Mouse (Mus musculus): ENCODE results near the gene Rhox3a.
"Not testable (repeated sequence)": the region's sequence is repeated elsewhere in the genome, so short reads cannot be mapped to it uniquely, and the experiment has no call there.

The Rhox3a gene

DNA sequence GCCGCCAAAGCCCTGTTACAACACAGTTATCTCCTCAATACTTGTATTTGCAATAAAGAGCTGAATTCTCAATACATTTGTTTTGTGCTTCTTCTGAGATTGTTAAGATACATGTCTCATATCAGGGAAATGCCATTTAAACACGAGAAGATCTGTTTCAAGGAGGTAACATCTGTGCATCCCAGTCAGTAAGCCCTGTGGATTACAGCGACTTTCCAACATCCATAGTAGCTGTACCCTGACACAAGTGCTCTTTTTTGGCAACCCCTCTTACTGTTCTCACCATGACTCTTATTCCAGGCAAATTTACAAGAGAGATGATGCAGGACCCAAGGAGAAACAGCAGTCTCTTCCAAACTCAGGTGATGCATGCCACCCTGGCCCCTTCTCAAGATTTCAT lies at the start of gene Rhox3a:
Rhox3a (plus strand) TSS at position 301 of the 400 bp plus-strand sequence.
- DNase-seq (ENCODE audit: low read depth), result not testable (repeated sequence)

DNA sequence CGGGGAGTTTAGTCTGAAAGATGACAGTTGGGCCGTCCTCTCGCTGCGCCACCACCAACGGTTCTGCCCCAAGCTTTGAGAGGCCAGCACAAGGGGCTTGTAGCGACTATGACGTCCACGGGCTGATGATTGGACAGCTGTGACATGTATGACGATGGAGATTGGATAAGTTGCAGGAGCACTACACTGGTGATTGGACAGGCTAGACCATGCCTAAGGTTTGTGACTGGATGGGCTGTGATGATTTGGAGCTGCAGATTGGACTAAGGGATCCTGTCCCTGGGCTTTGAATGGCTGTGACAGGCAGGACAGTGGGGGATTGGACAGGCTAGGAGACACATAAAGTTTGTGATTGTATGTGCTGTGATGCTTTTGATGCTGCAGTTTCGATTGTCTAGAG lies 38.8 kb upstream of the Rhox3a start, which contains the start of gene Gm9:
Gm9 (minus strand) TSS at position 101 of the 400 bp plus-strand sequence.
- no peak for DNase-seq (ENCODE audit: low read depth)

DNA sequence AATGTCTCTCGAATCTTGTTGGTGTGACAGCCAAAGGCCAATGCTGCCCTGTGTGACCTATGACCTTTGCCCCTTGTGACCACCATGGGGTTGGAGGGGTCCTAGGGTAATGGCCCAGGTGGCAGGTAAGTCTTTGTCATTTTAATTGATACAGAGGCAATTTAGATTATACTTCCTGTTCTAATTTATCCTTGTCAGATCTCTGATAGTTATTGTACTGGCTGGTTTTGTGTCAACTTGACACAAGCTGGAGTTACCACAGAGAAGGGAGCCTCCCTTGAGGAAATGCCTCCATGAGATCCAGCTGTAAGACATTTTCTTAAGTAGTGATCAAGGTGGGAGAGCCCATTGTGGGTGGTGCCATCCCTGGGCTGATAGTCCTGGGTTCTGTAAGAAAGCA lies 27.6 kb upstream of the Rhox3a start, which contains the start of gene Rhox1:
Rhox1 (minus strand) TSS at position 101 of the 400 bp plus-strand sequence.
- DNase-seq (ENCODE audit: low read depth), result not testable (repeated sequence)

DNA sequence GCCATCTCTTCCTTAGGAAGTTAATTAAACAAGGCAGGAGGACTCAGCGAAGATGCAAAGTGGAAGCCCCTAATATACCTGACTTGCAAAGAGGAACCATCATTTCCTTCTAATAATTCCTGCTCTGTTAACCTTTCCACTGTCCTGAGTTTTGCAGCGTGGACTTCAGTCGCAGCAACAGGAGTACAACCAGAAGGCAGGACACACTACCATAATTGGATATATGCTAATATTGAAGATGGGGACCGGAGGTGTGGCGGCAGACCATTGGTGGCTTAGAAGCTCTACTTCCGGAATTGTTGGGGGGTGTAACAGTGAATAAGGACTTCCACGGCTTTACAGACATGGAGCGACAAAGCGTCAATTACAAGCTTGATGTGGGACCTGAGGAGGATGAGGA lies 5.0 kb upstream of the Rhox3a start, which contains the start of gene Rhox2a:
Rhox2a (plus strand) TSS at position 301 of the 400 bp plus-strand sequence.
- DNase-seq (ENCODE audit: low read depth), result not testable (repeated sequence)

DNA sequence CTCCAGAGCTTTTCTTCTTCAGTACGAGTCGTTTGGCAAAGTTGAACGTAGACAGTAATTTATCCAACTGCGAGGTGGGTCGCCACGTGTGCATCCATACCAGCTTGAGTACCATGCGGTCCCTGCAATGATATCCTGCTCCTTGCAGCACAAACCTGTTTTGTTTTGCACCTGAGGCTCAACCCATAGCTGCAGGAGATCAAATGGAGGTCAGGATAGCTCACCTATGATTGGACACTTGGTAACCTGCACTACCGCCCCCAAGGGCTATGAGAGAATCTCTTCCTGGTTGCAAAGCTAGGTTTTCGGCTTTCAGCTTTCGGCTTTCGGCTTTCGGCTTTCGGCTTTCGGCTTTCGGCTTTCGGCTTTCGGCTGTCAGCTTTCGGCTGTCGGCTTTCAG lies 15.3 kb downstream of the Rhox3a start, which contains the start of gene Rhox4a:
Rhox4a (plus strand) TSS at position 301 of the 400 bp plus-strand sequence.
- not testable (repeated sequence) for DNase-seq (ENCODE audit: low read depth)
